Comparison of ENCODE assay signal across 10 mouse cellular contexts in genomic region chr14:27379404-27379803, GRCm38 (mm10). TPM values are rescaled to one million over a fixed set of nuclear protein-coding genes. Genes with fewer than 3 reads are reported as not detected.
DNase-seq lines count a peak whose midpoint lies in the region; ATAC-seq and TF ChIP-seq lines count a peak whose summit lies in the region.
"Had no signal": no experiment of that assay in that cellular context is flagged by ENCODE, and none has a peak within 500 bp of the region (broad histone marks: within the 10 kb centered on the region; RNA-seq: fewer than 3 reads in every experiment).

No protein-coding gene starts in this region.

- peak overlapping the region; percentile 46 for H3K4me2 ChIP-seq in liver, embryonic 11.5 days
- no peak overlapping the region for H3K4me2 ChIP-seq in hindbrain, postnatal 0 days (ENCODE audit: low read depth, low read length)
- H3K4me2 ChIP-seq: hindbrain, embryonic 15.5 days had no signal

- no peak for TF ChIP-seq CTCF in gastrocnemius, adult 2 months (IDR thresholded peaks at IDR 0.05)
- TF ChIP-seq CTCF in hindbrain, postnatal 0 days (IDR thresholded peaks at IDR 0.05; ENCODE audit: low read depth): no peak

- WGBS in liver, embryonic 11.5 days: 48% methylated on average over 12 of the region's 12 CpGs
- 85% methylated on average over 12 of the region's 12 CpGs for WGBS in hindbrain, postnatal 0 days
- 88% methylated on average over 12 of the region's 12 CpGs for WGBS in midbrain, embryonic 10.5 days

- intact Hi-C loops in gastrocnemius, adult 2 months (cut with DNase I): no loop called here

- ATAC-seq in common myeloid progenitor, adult 5-6 weeks (replicated peaks; ENCODE audit: low read depth, poor library complexity, severe bottlenecking): peak; percentile 74
- ATAC-seq in liver, embryonic 11.5 days (replicated peaks; ENCODE audit: low FRiP score): no peak
- peak; percentile 76 for ATAC-seq in megakaryocyte, adult 5-6 weeks (ENCODE audit: poor library complexity, severe bottlenecking)
- no peak for ATAC-seq in hindbrain, postnatal 0 days
- ATAC-seq: forebrain, embryonic 14.5 days had no signal

- no peaks in the 10 kb centered on the region for H3K27me3 ChIP-seq in liver, embryonic 11.5 days (replicated peaks; ENCODE audit: control insufficient read depth, insufficient read depth, low read length)
- H3K27me3 ChIP-seq in hindbrain, postnatal 0 days (ENCODE audit: insufficient read depth, low read length): no peaks in the 10 kb centered on the region
- no peaks in the 10 kb centered on the region for H3K27me3 ChIP-seq in midbrain, embryonic 10.5 days (ENCODE audit: low read depth, poor library complexity, severe bottlenecking)
- H3K27me3 ChIP-seq: hindbrain, embryonic 15.5 days had no signal

- no peak overlapping the region for H3K9ac ChIP-seq in liver, embryonic 11.5 days (ENCODE audit: low read depth, low read length)
- no peak overlapping the region for H3K9ac ChIP-seq in hindbrain, postnatal 0 days (replicated peaks; ENCODE audit: low read length)
- H3K9ac ChIP-seq: hindbrain, embryonic 15.5 days had no signal

- peak overlapping the region; percentile 59 for H3K27ac ChIP-seq in gastrocnemius, adult 2 months
- no peak overlapping the region for H3K27ac ChIP-seq in liver, embryonic 11.5 days (ENCODE audit: low read depth, low read length)
- H3K27ac ChIP-seq in hindbrain, postnatal 0 days: no peak overlapping the region
- no peak overlapping the region for H3K27ac ChIP-seq in midbrain, embryonic 10.5 days (replicated peaks)
- H3K27ac ChIP-seq: hindbrain, embryonic 15.5 days had no signal

- no peaks in the 10 kb centered on the region for H3K4me1 ChIP-seq in liver, embryonic 11.5 days (replicated peaks; ENCODE audit: control insufficient read depth, insufficient read depth, low read length)
- H3K4me1 ChIP-seq in hindbrain, postnatal 0 days (ENCODE audit: insufficient read depth, low read length): no peaks in the 10 kb centered on the region
- H3K4me1 ChIP-seq in midbrain, embryonic 10.5 days: no peaks in the 10 kb centered on the region
- H3K4me1 ChIP-seq: hindbrain, embryonic 15.5 days had no signal

- no peaks in the 10 kb centered on the region for H3K9me3 ChIP-seq in liver, embryonic 11.5 days (ENCODE audit: control insufficient read depth, low read length)
- no peaks in the 10 kb centered on the region for H3K9me3 ChIP-seq in hindbrain, postnatal 0 days (ENCODE audit: low read length)
- no peaks in the 10 kb centered on the region for H3K9me3 ChIP-seq in midbrain, embryonic 10.5 days (replicated peaks)
- H3K9me3 ChIP-seq: hindbrain, embryonic 15.5 days had no signal

- no peak for DNase-seq in gastrocnemius, adult 2 months
- DNase-seq in gastrocnemius, postnatal 25 days: no peak
- no peak for DNase-seq in liver, embryonic 11.5 days (ENCODE audit: low spot score)
- no peak for DNase-seq in hindbrain, postnatal 0 days (ENCODE audit: low spot score)
- no peak for DNase-seq in retina, embryonic 14.5 days (ENCODE audit: low spot score)
- no peak for DNase-seq in midbrain, embryonic 10.5 days (ENCODE audit: low spot score)

- no peaks in the 10 kb centered on the region for H3K36me3 ChIP-seq in liver, embryonic 11.5 days (ENCODE audit: control insufficient read depth, insufficient read depth, low read length)
- H3K36me3 ChIP-seq in hindbrain, postnatal 0 days (ENCODE audit: insufficient read depth, low read length): no peaks in the 10 kb centered on the region
- H3K36me3 ChIP-seq in midbrain, embryonic 10.5 days: no peaks in the 10 kb centered on the region
- H3K36me3 ChIP-seq: hindbrain, embryonic 15.5 days had no signal

- H3K4me3 ChIP-seq in gastrocnemius, adult 2 months: peak overlapping the region; percentile 44
- H3K4me3 ChIP-seq in liver, embryonic 11.5 days (ENCODE audit: low read depth, low read length): peak overlapping the region; percentile 20; the same call in 1 of the 2 replicates
- H3K4me3 ChIP-seq in hindbrain, postnatal 0 days (ENCODE audit: low read length): no peak overlapping the region
- H3K4me3 ChIP-seq in midbrain, embryonic 10.5 days: no peak overlapping the region
- H3K4me3 ChIP-seq: hindbrain, embryonic 15.5 days had no signal

RNA-seq across cellular contexts. Expression of gene Fam208a, which starts 49.2 kb away (rescaled TPM):
- 1 to 10 TPM; 4.6 to 6.9 TPM for total RNA-seq in gastrocnemius, adult 2 months (2021)
- total RNA-seq in gastrocnemius, postnatal 25 days (2021): 1 to 10 TPM; 5.5 to 5.9 TPM
- total RNA-seq in common myeloid progenitor, adult 5-6 weeks (2017): 36.1 and 37.9 TPM in 2 replicates
- polyA plus RNA-seq in liver, embryonic 11.5 days (2014; fragmentation: Nextera tagmentation; extraction: Ambion mirVana): 11.0 and 11.4 TPM in 2 replicates
- total RNA-seq in megakaryocyte, adult 5-6 weeks (2015): 32.4 and 38.2 TPM in 2 replicates
- 33.6 and 39.4 TPM in 2 replicates for total RNA-seq in megakaryocyte, adult 5-6 weeks (2017)
- 24.7 and 27.1 TPM in 2 replicates for total RNA-seq in hindbrain, postnatal 0 days (2014; rRNA removed)
- polyA plus RNA-seq in hindbrain, postnatal 0 days (2015; fragmentation: Nextera tagmentation; extraction: Ambion mirVana): 8.2 and 9.1 TPM in 2 replicates
- 12.1 and 12.9 TPM in 2 replicates for polyA plus RNA-seq in midbrain, embryonic 10.5 days (2016; fragmentation: Nextera tagmentation; extraction: Ambion mirVana)

Comparison
In these comparisons a context has a peak if more than half of its experiments do, and no peak if none do; other contexts are left out.
1. H3K4me3 ChIP-seq: peak in gastrocnemius, adult 2 months (single experiment) and liver, embryonic 11.5 days (single experiment); none in hindbrain, postnatal 0 days (single experiment) and midbrain, embryonic 10.5 days (single experiment).
2. ATAC-seq: peak in common myeloid progenitor, adult 5-6 weeks (single experiment) and megakaryocyte, adult 5-6 weeks (single experiment); none in liver, embryonic 11.5 days (single experiment) and hindbrain, postnatal 0 days (single experiment).